Mouse (Mus musculus) left cerebral cortex, adult 18-20 months (tissue): ENCODE results near the gene Mau2. TPM values are rescaled to one million over a fixed set of nuclear protein-coding genes. Genes with fewer than 3 reads are reported as not detected.
"Not testable (repeated sequence)": the region's sequence is repeated elsewhere in the genome, so short reads cannot be mapped to it uniquely, and the experiment has no call there.

Experiments
- DNase-seq, 2 experiments: peaks; one replicate each; pipeline ENCODE4 v3.0.0; 2021 to 2022; ENCODE audit warnings: low spot score in 2 of 2, mixed read lengths in 1 of 2
- total RNA-seq, 2 experiments: library from RNA; stranded (reverse); gene quantifications; 2 replicates each; pipeline ENCODE4 v1.2.3; 2021

The Mau2 gene
- total RNA-seq, 2 experiments from 2014 or later, result 67.6 to 69.9 TPM

GRCm38 (mm10) chr8:70030255-70030654 is 12.3 kb downstream of the Mau2 start:
- no peak for DNase-seq

GRCm38 (mm10) chr8:70026151-70026550 is 16.4 kb downstream of the Mau2 start:
- DNase-seq, result no peak

GRCm38 (mm10) chr8:70023596-70023995 is 18.9 kb downstream of the Mau2 start:
- no peak for DNase-seq

GRCm38 (mm10) chr8:70015017-70015416 is 27.5 kb downstream of the Mau2 start:
- no peak for DNase-seq

- DNase-seq, result no peak
Measured at GRCm38 (mm10) chr8:70012763-70013162, 29.8 kb downstream of the Mau2 start.

- no peak for DNase-seq
Measured at GRCm38 (mm10) chr8:70012350-70012749, 30.2 kb downstream of the Mau2 start.

- not testable (repeated sequence) for DNase-seq
Measured at GRCm38 (mm10) chr8:70010796-70011195, 31.7 kb downstream of the Mau2 start.

- no peak for DNase-seq
Measured at GRCm38 (mm10) chr8:70005178-70005577, 37.4 kb downstream of the Mau2 start.

GRCm38 (mm10) chr8:70004345-70004744 is 38.2 kb downstream of the Mau2 start:
- DNase-seq, result no peak

- no peak for DNase-seq
Measured at GRCm38 (mm10) chr8:70003204-70003657, 39.3 kb downstream of the Mau2 start.

GRCm38 (mm10) chr8:70001892-70002191 is 40.7 kb downstream of the Mau2 start:
- not testable (repeated sequence) for DNase-seq

- DNase-seq, result no peak
Measured at GRCm38 (mm10) chr8:70001176-70001891, 41.2 kb downstream of the Mau2 start.

GRCm38 (mm10) chr8:70000226-70000625 is 42.3 kb downstream of the Mau2 start:
- DNase-seq, result no peak

- no peak for DNase-seq
Measured at GRCm38 (mm10) chr8:69999236-69999635, 43.3 kb downstream of the Mau2 start.

GRCm38 (mm10) chr8:69998706-69999105 is 43.8 kb downstream of the Mau2 start:
- no peak for DNase-seq

GRCm38 (mm10) chr8:69996589-69997285 is 45.8 kb downstream of the Mau2 start:
- DNase-seq, result no peak

- DNase-seq, result peak; percentile 100
Measured at GRCm38 (mm10) chr8:69995776-69996588, 46.6 kb downstream of the Mau2 start, which contains the start of gene Gatad2a. Gene Gatad2a, minus strand, starts transcription at chr8:69996384.

- no peak for DNase-seq
Measured at GRCm38 (mm10) chr8:69995422-69995775, 47.1 kb downstream of the Mau2 start.

GRCm38 (mm10) chr8:69988936-69989335 is 53.6 kb downstream of the Mau2 start:
- not testable (repeated sequence) for DNase-seq

- no peak for DNase-seq
Measured at GRCm38 (mm10) chr8:69987744-69988143, 54.8 kb downstream of the Mau2 start.

GRCm38 (mm10) chr8:69984876-69985553 is 57.5 kb downstream of the Mau2 start:
- DNase-seq, result no peak
